Mouse (Mus musculus) liver, embryonic 14.5 days (tissue): Measurements from ENCODE around the gene 4632433K11Rik. TPM values are rescaled to one million over a fixed set of nuclear protein-coding genes. Genes with fewer than 3 reads are reported as not detected.

Experiments used
- ATAC-seq: fragments of 200-750 bp; cut with Nextera tagmentation; 2 replicates; pipeline ENCODE4 v1.8.0; 2017; ENCODE audit warnings: moderate number of reproducible peaks, mild to moderate bottlenecking, moderate library complexity; ENCODE audit not compliant: insufficient read depth
- DNase-seq, 3 experiments: peaks; one replicate each; pipeline ENCODE4 v3.0.0-alpha.2; 2012 to 2013; ENCODE audit warnings: low read depth in 3 of 3, low spot score in 3 of 3
- H3K27ac ChIP-seq: fragments of 300-500 bp; sonication (generic); 2 replicates; pipeline ENCODE4 v1.5.1; 2014; ENCODE audit warnings: moderate library complexity, mild to moderate bottlenecking, control low read depth, inconsistent platforms
- H3K27me3 ChIP-seq: fragments of 300-500 bp; sonication (generic); 2 replicates; pipeline ENCODE4 v1.6.1; 2014; ENCODE audit warnings: mild to moderate bottlenecking, low read length, moderate library complexity; ENCODE audit not compliant: control insufficient read depth, insufficient read depth
- H3K36me3 ChIP-seq: fragments of 300-500 bp; sonication (generic); replicated peaks from 2 replicates; pipeline ENCODE4 v1.6.1; 2014; ENCODE audit warnings: low read depth; ENCODE audit not compliant: control insufficient read depth, insufficient read depth
- H3K4me1 ChIP-seq, 2 experiments: fragments of 200-500 bp in 1 of 2; fragments of 300-500 bp in 1 of 2; sonication (generic) in 1 of 2; replicated peaks; 2 replicates each; pipeline ENCODE4 v1.6.1; 2012 to 2014; ENCODE audit warnings: antibody characterized with exemption in 1 of 2, inconsistent platforms in 1 of 2, low read length in 1 of 2; ENCODE audit not compliant: control insufficient read depth in 2 of 2, insufficient read depth in 2 of 2
- H3K4me2 ChIP-seq: fragments of 300-500 bp; sonication (generic); 2 replicates; pipeline ENCODE4 v1.6.1; 2014; ENCODE audit warnings: low read depth, mild to moderate bottlenecking, control low read depth, moderate library complexity
- H3K4me3 ChIP-seq, 2 experiments: fragments of 200-500 bp in 1 of 2; fragments of 300-500 bp in 1 of 2; sonication (generic) in 1 of 2; 2 replicates each; pipeline ENCODE4 v1.5.1; 2012 to 2014; ENCODE audit warnings: low read depth in 2 of 2, low read length in 2 of 2, mild to moderate bottlenecking in 2 of 2, control low read depth in 1 of 2, inconsistent platforms in 1 of 2, moderate library complexity in 1 of 2; ENCODE audit not compliant: insufficient read depth in 1 of 2
- H3K9ac ChIP-seq: fragments of 300-500 bp; sonication (generic); replicated peaks from 2 replicates; pipeline ENCODE4 v1.6.1; 2014; ENCODE audit warnings: mild to moderate bottlenecking, control low read depth, moderate library complexity
- H3K9me3 ChIP-seq: fragments of 300-500 bp; sonication (generic); 2 replicates; pipeline ENCODE4 v1.6.1; 2016; ENCODE audit warnings: low read length, mixed read lengths; ENCODE audit not compliant: control insufficient read depth
- CTCF ChIP-seq: IDR thresholded peaks from 2 replicates; pipeline ENCODE4 v1.5.1; 2016; ENCODE audit warnings: antibody characterized with exemption, low read depth, control low read depth
- EP300 ChIP-seq: IDR thresholded peaks from 2 replicates; pipeline ENCODE4 v1.6.1; 2016; ENCODE audit warnings: antibody characterized with exemption, low read depth
- WGBS: fragments of 180-500 bp; shearing (Covaris S2); extraction: QIAGEN DNeasy Blood & Tissue Kit; methylation state at CpG from one replicate; pipeline ENCODE4 v1.1.7; 2014; ENCODE audit not compliant: insufficient replicate concordance; 5-methylcytosine and 5-hydroxymethylcytosine counted together
- polyA plus RNA-seq, 2 experiments: library from polyadenylated mRNA; depleted of rRNA in 1 of 2; stranded (reverse) in 1 of 2; unstranded in 1 of 2; fragments of >200 nt; fragmentation: Nextera tagmentation in 1 of 2; extraction: Ambion mirVana in 1 of 2; gene quantifications; 2 replicates each; pipeline versions ENCODE4 v1.2.1 to v1.2.3; 2012 to 2014

Gene 4632433K11Rik
- polyA plus RNA-seq, 2 experiments: not detected

DNA sequence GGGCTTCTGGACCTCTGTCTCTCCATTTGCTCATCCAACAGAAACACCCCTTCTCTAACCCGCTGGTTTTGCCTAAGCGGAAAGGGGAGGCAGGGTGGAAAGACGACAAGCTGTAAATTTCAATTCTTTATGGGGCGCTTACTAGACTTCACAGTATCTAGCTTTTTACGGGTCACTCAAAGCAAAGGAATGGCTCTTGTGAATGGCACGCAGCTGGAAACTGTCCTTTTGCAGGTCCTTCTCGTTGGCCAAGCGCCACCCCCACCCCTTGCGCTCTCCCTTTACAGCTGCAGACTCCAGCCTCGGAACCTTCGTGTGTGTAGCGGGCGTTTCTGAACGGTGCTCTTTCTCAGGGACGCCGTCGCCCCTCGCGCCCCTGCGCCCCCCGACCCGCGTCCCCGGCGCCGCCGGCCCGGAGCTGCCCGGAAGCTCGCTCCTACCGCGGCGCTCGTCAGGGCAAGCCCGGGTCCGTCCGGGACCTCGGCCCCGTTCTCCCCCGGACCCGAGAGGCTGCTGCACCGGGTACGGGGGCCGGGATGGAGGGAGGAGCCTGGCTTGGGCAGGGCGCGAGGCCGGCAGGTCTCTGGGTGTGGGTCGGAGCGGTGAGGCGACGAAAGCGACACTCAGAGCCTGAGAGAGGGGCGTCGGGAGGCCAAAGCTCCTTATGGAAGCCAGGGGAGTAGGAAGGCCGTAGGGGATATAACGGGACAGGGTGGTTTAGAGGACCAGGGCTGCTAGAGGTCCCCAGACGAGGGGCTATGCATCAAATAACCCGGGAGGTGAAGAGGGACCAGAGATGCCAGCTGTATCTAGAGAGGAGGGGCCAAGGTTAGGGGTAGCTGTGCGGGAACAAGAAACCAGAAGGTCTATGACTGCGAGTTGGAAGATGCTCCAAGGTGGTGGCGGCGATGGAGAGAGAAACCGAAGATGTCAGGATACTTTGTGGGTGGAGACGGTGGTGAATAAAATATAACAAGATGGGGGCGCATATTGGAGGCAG lies 17.6 kb downstream of the 4632433K11Rik start, which contains the start of gene Zfp580:
Zfp580 (plus strand) TSS at position 346 of the 1,000 bp plus-strand sequence.
- peak within 1 kb of the TSS; percentile 68 for H3K4me2 ChIP-seq
- ATAC-seq (peak; percentile 55), DNase-seq (no peak)
- peak within 1 kb of the TSS; percentile 48; the same call in 1 of the 2 replicates for H3K9ac ChIP-seq
- H3K27me3 ChIP-seq: peaks cover 72% of the 10 kb centered on the region
- WGBS: 1% methylated on average over 65 of the region's 65 CpGs
- no peaks in the 10 kb centered on the region for H3K9me3 ChIP-seq
- H3K4me3 ChIP-seq: peak within 1 kb of the TSS; percentile 58 to 59
- TF ChIP-seq CTCF (no peak), EP300 (no peak)
- no peak within 1 kb of the TSS for H3K27ac ChIP-seq
- peaks cover 0 to 9% of the 10 kb centered on the region in 2 experiments; a peak in 2 of 4 replicates for H3K4me1 ChIP-seq
- H3K36me3 ChIP-seq: no peaks in the 10 kb centered on the region

DNA sequence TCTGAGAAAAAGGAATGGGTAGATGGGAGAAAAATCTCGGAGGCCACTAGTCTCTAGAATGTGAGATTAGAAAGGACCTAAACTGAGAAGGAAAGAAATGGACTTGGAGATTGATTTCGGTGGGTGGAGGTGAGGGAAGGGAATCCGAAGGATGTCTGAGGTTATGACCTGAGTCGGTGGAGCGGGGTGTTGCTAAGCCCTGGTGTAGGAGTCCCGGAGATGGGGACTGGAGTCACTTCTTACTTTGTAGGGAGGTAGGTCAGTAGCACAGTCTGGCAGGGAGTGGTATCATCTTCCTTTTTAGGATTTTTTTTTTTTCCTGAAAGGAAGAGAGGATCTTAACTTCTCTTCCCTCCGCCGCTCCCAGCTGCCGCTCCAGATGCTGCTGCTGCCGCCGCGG lies 18.5 kb downstream of the 4632433K11Rik start:
- peak overlapping the region in 1 of 2 experiments; percentile 31; a peak in 2 of 4 replicates for H3K4me3 ChIP-seq
- ATAC-seq (no peak), DNase-seq (no peak)
- no peak overlapping the region for H3K27ac ChIP-seq
- H3K9ac ChIP-seq: no peak overlapping the region
- H3K27me3 ChIP-seq: peaks cover 81% of the 10 kb centered on the region
- 2% methylated on average over 11 of the region's 12 CpGs for WGBS
- peaks cover 0 to 7% of the 10 kb centered on the region in 2 experiments; a peak in 2 of 4 replicates for H3K4me1 ChIP-seq
- TF ChIP-seq EP300 (no peak), CTCF (no peak)
- no peaks in the 10 kb centered on the region for H3K36me3 ChIP-seq
- peak overlapping the region; percentile 36 for H3K4me2 ChIP-seq
- H3K9me3 ChIP-seq: no peaks in the 10 kb centered on the region

DNA sequence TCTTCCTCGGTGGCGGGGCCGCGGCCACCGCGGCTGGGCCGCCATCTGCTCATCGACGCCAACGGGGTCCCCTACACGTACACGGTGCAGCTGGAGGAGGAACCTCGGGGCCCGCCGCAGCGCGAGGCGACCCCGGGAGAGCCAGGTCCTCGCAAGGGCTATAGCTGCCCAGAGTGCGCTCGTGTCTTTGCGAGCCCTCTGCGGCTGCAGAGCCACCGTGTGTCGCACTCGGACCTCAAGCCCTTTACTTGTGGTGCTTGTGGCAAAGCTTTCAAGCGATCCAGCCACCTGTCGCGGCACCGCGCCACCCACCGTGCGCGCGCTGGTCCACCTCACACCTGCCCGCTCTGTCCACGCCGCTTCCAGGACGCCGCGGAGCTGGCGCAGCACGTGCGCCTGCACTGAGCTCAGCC lies 19.0 kb downstream of the 4632433K11Rik start:
- peak overlapping the region in 1 of 2 experiments; percentile 31; a peak in 2 of 4 replicates for H3K4me3 ChIP-seq
- TF ChIP-seq EP300 (no peak), CTCF (no peak)
- no peak overlapping the region for H3K9ac ChIP-seq
- H3K9me3 ChIP-seq: no peaks in the 10 kb centered on the region
- peaks cover 0 to 7% of the 10 kb centered on the region in 2 experiments; a peak in 2 of 4 replicates for H3K4me1 ChIP-seq
- H3K4me2 ChIP-seq: peak overlapping the region; percentile 38
- DNase-seq: no peak
- H3K27ac ChIP-seq: no peak overlapping the region
- no peak for ATAC-seq
- 7% methylated on average over 45 of the region's 45 CpGs for WGBS
- peaks cover 86% of the 10 kb centered on the region for H3K27me3 ChIP-seq
- H3K36me3 ChIP-seq: no peaks in the 10 kb centered on the region

- no peak overlapping the region for H3K9ac ChIP-seq
- 9% methylated on average over 32 of the region's 32 CpGs for WGBS
Observed at GRCm38 (mm10) chr7:5053456-5054179, 19.7 kb downstream of the 4632433K11Rik start.

More at GRCm38 (mm10) chr7:5053456-5054179, 19.7 kb downstream of the 4632433K11Rik start:
- H3K9me3 ChIP-seq: no peaks in the 10 kb centered on the region
- TF ChIP-seq CTCF: no peak
- DNase-seq (no peak), ATAC-seq (no peak)
- H3K4me2 ChIP-seq: peak overlapping the region; percentile 38
- peaks cover 93% of the 10 kb centered on the region for H3K27me3 ChIP-seq
- no peak overlapping the region for H3K27ac ChIP-seq
- peak overlapping the region; percentile 20 to 36; a peak in 3 of 4 replicates for H3K4me3 ChIP-seq
- no peaks in the 10 kb centered on the region for H3K36me3 ChIP-seq
- H3K4me1 ChIP-seq: peaks cover 0 to 7% of the 10 kb centered on the region in 2 experiments; a peak in 2 of 4 replicates
